Mouse (Mus musculus): ENCODE measurements at regions not wholly inside any gene's neighbourhood (a gene's known extent, or its start where the extent isn't known, plus 50 kb on each side); places are given as distances from the start of the nearest gene placed in this dataset.
"Not testable (repeated sequence)": the region's sequence is repeated elsewhere in the genome, so short reads cannot be mapped to it uniquely, and the experiment has no call there.

DNA sequence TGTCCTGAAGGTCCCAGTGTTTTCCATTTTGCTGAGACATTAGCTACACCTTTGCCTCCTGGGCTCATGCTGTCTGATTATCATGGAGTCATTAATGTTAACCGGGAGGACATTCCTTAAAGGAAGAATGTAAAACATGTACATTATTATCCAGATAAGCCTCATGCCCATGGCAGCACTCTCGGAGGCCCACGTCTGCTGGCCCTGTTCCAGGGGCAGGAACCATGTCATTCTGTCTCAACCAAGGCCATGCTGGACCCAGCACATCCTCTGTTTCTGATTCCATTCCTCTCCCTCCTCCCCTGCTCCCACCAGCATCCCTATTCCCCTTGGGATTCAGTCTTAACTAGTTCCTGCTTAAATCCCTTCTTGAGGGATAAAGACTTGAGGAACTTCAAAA lies 139.1 kb downstream of the Sptssa start:
- 62% methylated on average over 3 of the region's 3 CpGs for WGBS
- H3K9ac ChIP-seq (ENCODE audit: low read depth, low read length, severe bottlenecking) = no peak overlapping the region

GRCm38 (mm10) chr12:54516463-54516862 lies 139.9 kb downstream of the Sptssa start:
- 38% methylated on average over 3 of the region's 3 CpGs for WGBS
- no peaks in the 10 kb centered on the region for H3K27me3 ChIP-seq (ENCODE audit: control insufficient read depth, insufficient read depth, low read length)
- ATAC-seq (ENCODE audit: low FRiP score, low read depth) (no peak), DNase-seq (ENCODE audit: low spot score) (no peak)
- no peak overlapping the region for H3K27ac ChIP-seq (replicated peaks; ENCODE audit: low read depth, low read length)
- H3K4me2 ChIP-seq (replicated peaks; ENCODE audit: low read depth, low read length, severe bottlenecking) = no peak overlapping the region
- TF ChIP-seq POLR2A (IDR thresholded peaks at IDR 0.05; ENCODE audit: borderline replicate concordance, extremely low read depth, insufficient read depth, insufficient read length) = no peak
- no peaks in the 10 kb centered on the region for H3K36me3 ChIP-seq (ENCODE audit: control insufficient read depth, insufficient read depth, low read length)
- H3K9me3 ChIP-seq (ENCODE audit: control insufficient read depth, low read length) = no peaks in the 10 kb centered on the region
- no peak overlapping the region for H3K9ac ChIP-seq (ENCODE audit: low read depth, low read length, severe bottlenecking)
- no peaks in the 10 kb centered on the region for H3K4me1 ChIP-seq (ENCODE audit: control insufficient read depth, insufficient read depth, low read length)
- no peak overlapping the region for H3K4me3 ChIP-seq (replicated peaks; ENCODE audit: low read length)

More for the DNA sequence above, 139.1 kb downstream of the Sptssa start:
- Histone ChIP-seq H3K4me1 (ENCODE audit: control insufficient read depth, insufficient read depth, low read length) (no peaks in the 10 kb centered on the region), H3K36me3 (ENCODE audit: control insufficient read depth, insufficient read depth, low read length) (no peaks in the 10 kb centered on the region), H3K27me3 (ENCODE audit: control insufficient read depth, insufficient read depth, low read length) (no peaks in the 10 kb centered on the region), H3K27ac (replicated peaks; ENCODE audit: low read depth, low read length) (no peak overlapping the region), H3K9me3 (ENCODE audit: control insufficient read depth, low read length) (no peaks in the 10 kb centered on the region), H3K4me2 (replicated peaks; ENCODE audit: low read depth, low read length, severe bottlenecking) (no peak overlapping the region), H3K4me3 (replicated peaks; ENCODE audit: low read length) (no peak overlapping the region)
- ATAC-seq (ENCODE audit: low FRiP score, low read depth) = no peak
- DNase-seq (ENCODE audit: low spot score) = no peak
- no peak for TF ChIP-seq POLR2A (IDR thresholded peaks at IDR 0.05; ENCODE audit: borderline replicate concordance, extremely low read depth, insufficient read depth, insufficient read length)

- not testable (repeated sequence) for H3K9ac ChIP-seq (ENCODE audit: low read depth, low read length, severe bottlenecking); H3K36me3 ChIP-seq (ENCODE audit: control insufficient read depth, insufficient read depth, low read length); H3K27ac ChIP-seq (replicated peaks; ENCODE audit: low read depth, low read length); DNase-seq (ENCODE audit: low spot score); ATAC-seq (ENCODE audit: low FRiP score, low read depth); H3K9me3 ChIP-seq (ENCODE audit: control insufficient read depth, low read length); H3K4me3 ChIP-seq (replicated peaks; ENCODE audit: low read length); H3K27me3 ChIP-seq (ENCODE audit: control insufficient read depth, insufficient read depth, low read length); H3K4me1 ChIP-seq (ENCODE audit: control insufficient read depth, insufficient read depth, low read length); H3K4me2 ChIP-seq (replicated peaks; ENCODE audit: low read depth, low read length, severe bottlenecking)
- WGBS = 47% methylated on average over 4 of the region's 4 CpGs
These were observed 140.3 kb downstream of the Sptssa start for GRCm38 (mm10) chr12:54516039-54516438.

- 46% methylated on average over 6 of the region's 6 CpGs for WGBS
- Histone ChIP-seq H3K27ac (replicated peaks; ENCODE audit: low read depth, low read length) (no peak overlapping the region), H3K9me3 (ENCODE audit: control insufficient read depth, low read length) (no peaks in the 10 kb centered on the region), H3K4me2 (replicated peaks; ENCODE audit: low read depth, low read length, severe bottlenecking) (no peak overlapping the region), H3K4me3 (replicated peaks; ENCODE audit: low read length) (no peak overlapping the region), H3K4me1 (ENCODE audit: control insufficient read depth, insufficient read depth, low read length) (no peaks in the 10 kb centered on the region), H3K36me3 (ENCODE audit: control insufficient read depth, insufficient read depth, low read length) (no peaks in the 10 kb centered on the region), H3K9ac (ENCODE audit: low read depth, low read length, severe bottlenecking) (no peak overlapping the region), H3K27me3 (ENCODE audit: control insufficient read depth, insufficient read depth, low read length) (no peaks in the 10 kb centered on the region)
- ATAC-seq (ENCODE audit: low FRiP score, low read depth) (no peak), DNase-seq (ENCODE audit: low spot score) (no peak)
- TF ChIP-seq POLR2A (IDR thresholded peaks at IDR 0.05; ENCODE audit: borderline replicate concordance, extremely low read depth, insufficient read depth, insufficient read length) = no peak
These were observed 146.5 kb downstream of the Sptssa start for GRCm38 (mm10) chr12:54509903-54510302.

DNA sequence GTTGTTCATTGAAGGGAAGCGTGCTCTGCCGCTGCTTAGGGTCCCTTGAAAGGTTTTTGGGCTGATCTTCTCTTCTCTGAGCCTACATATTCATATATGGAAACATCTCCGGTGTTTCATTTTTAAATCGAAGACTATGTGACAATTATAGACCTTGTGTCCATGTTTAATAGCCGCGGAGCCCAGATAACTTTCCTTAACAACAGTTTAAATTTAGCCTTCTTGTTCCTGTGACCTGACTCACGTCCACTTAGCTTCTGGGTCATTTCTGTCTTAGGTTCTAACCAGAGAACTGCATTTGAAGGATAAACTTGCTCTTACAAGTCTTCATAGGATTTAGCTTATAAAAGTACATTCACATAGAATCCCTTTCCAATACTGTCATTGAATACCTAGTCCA lies 153.6 kb downstream of the Sptssa start:
- no peak overlapping the region for H3K9ac ChIP-seq (ENCODE audit: low read depth, low read length, severe bottlenecking)
- 91% methylated on average over 7 of the region's 7 CpGs for WGBS
- H3K27ac ChIP-seq (replicated peaks; ENCODE audit: low read depth, low read length) = no peak overlapping the region
- DNase-seq (ENCODE audit: low spot score) = no peak
- no peak for TF ChIP-seq POLR2A (IDR thresholded peaks at IDR 0.05; ENCODE audit: borderline replicate concordance, extremely low read depth, insufficient read depth, insufficient read length)
- no peaks in the 10 kb centered on the region for H3K4me1 ChIP-seq (ENCODE audit: control insufficient read depth, insufficient read depth, low read length)
- no peaks in the 10 kb centered on the region for H3K9me3 ChIP-seq (ENCODE audit: control insufficient read depth, low read length)
- no peak overlapping the region for H3K4me2 ChIP-seq (replicated peaks; ENCODE audit: low read depth, low read length, severe bottlenecking)
- no peak overlapping the region for H3K4me3 ChIP-seq (replicated peaks; ENCODE audit: low read length)
- no peaks in the 10 kb centered on the region for H3K27me3 ChIP-seq (ENCODE audit: control insufficient read depth, insufficient read depth, low read length)
- no peaks in the 10 kb centered on the region for H3K36me3 ChIP-seq (ENCODE audit: control insufficient read depth, insufficient read depth, low read length)
- ATAC-seq (ENCODE audit: low FRiP score, low read depth) = no peak

- H3K9ac ChIP-seq (ENCODE audit: low read depth, low read length, severe bottlenecking) = no peak overlapping the region
- no peaks in the 10 kb centered on the region for H3K9me3 ChIP-seq (ENCODE audit: control insufficient read depth, low read length)
- H3K4me2 ChIP-seq (replicated peaks; ENCODE audit: low read depth, low read length, severe bottlenecking) = no peak overlapping the region
- no peaks in the 10 kb centered on the region for H3K27me3 ChIP-seq (ENCODE audit: control insufficient read depth, insufficient read depth, low read length)
- no peaks in the 10 kb centered on the region for H3K36me3 ChIP-seq (ENCODE audit: control insufficient read depth, insufficient read depth, low read length)
- 46% methylated on average over 3 of the region's 3 CpGs for WGBS
- ATAC-seq (ENCODE audit: low FRiP score, low read depth) (no peak), DNase-seq (ENCODE audit: low spot score) (no peak)
- TF ChIP-seq POLR2A (IDR thresholded peaks at IDR 0.05; ENCODE audit: borderline replicate concordance, extremely low read depth, insufficient read depth, insufficient read length) = no peak
- no peak overlapping the region for H3K4me3 ChIP-seq (replicated peaks; ENCODE audit: low read length)
- no peak overlapping the region for H3K27ac ChIP-seq (replicated peaks; ENCODE audit: low read depth, low read length)
- H3K4me1 ChIP-seq (ENCODE audit: control insufficient read depth, insufficient read depth, low read length) = no peaks in the 10 kb centered on the region
These were observed 156.4 kb downstream of the Sptssa start for GRCm38 (mm10) chr12:54499963-54500362.

Data from limb, embryonic 14.5 days (tissue).